Mouse (Mus musculus) limb, embryonic 14.5 days (tissue): ENCODE measurements around the gene Clec11a. TPM values are rescaled to one million over a fixed set of nuclear protein-coding genes. Genes with fewer than 3 reads are reported as not detected.

Source experiments
- ATAC-seq: fragments of 200-750 bp; cut with Nextera tagmentation; 2 replicates; pipeline ENCODE4 v1.8.0; 2017; ENCODE audit warnings: low read depth, moderate number of reproducible peaks, moderate TSS enrichment; ENCODE audit not compliant: low FRiP score
- DNase-seq: peaks from one replicate; pipeline ENCODE4 v3.0.0-alpha.2; 2015; ENCODE audit warnings: low spot score
- H3K27ac ChIP-seq: fragments of 300-500 bp; sonication (generic); replicated peaks from 2 replicates; pipeline ENCODE4 v1.5.1; 2014; ENCODE audit warnings: low read depth, mild to moderate bottlenecking, low read length, moderate library complexity, mixed read lengths
- H3K27me3 ChIP-seq: fragments of 300-500 bp; sonication (generic); 2 replicates; pipeline ENCODE4 v1.6.1; 2014; ENCODE audit warnings: low read length, mixed read lengths; ENCODE audit not compliant: control insufficient read depth, insufficient read depth
- H3K36me3 ChIP-seq: fragments of 300-500 bp; sonication (generic); 2 replicates; pipeline ENCODE4 v1.6.1; 2014; ENCODE audit warnings: mild to moderate bottlenecking, low read length, moderate library complexity, mixed read lengths; ENCODE audit not compliant: control insufficient read depth, insufficient read depth
- H3K4me1 ChIP-seq: fragments of 300-500 bp; sonication (generic); 2 replicates; pipeline ENCODE4 v1.6.1; 2014; ENCODE audit warnings: antibody characterized with exemption, low read length, mixed read lengths; ENCODE audit not compliant: control insufficient read depth, insufficient read depth
- H3K4me2 ChIP-seq: fragments of 300-500 bp; sonication (generic); replicated peaks from 2 replicates; pipeline ENCODE4 v1.6.1; 2014; ENCODE audit warnings: low read depth, mild to moderate bottlenecking, low read length, moderate library complexity; ENCODE audit not compliant: severe bottlenecking
- H3K4me3 ChIP-seq: fragments of 300-500 bp; sonication (generic); replicated peaks from 2 replicates; pipeline ENCODE4 v1.5.1; 2014; ENCODE audit warnings: low read length
- H3K9ac ChIP-seq: fragments of 300-500 bp; sonication (generic); 2 replicates; pipeline ENCODE4 v1.6.1; 2014; ENCODE audit warnings: mild to moderate bottlenecking, low read depth, low read length, moderate library complexity; ENCODE audit not compliant: severe bottlenecking
- H3K9me3 ChIP-seq: fragments of 300-500 bp; sonication (generic); 2 replicates; pipeline ENCODE4 v1.6.1; 2016; ENCODE audit warnings: low read length; ENCODE audit not compliant: control insufficient read depth
- POLR2A ChIP-seq: fragments of 200-500 bp; IDR thresholded peaks from 2 replicates; pipeline ENCODE4 v1.8.0; 2012; ENCODE audit warnings: inconsistent platforms, mild to moderate bottlenecking, moderate library complexity, borderline replicate concordance; ENCODE audit not compliant: insufficient read depth, insufficient read length; ENCODE audit errors: extremely low read depth
- WGBS: fragments of 180-500 bp; shearing (Covaris S2); extraction: QIAGEN DNeasy Blood & Tissue Kit; methylation state at CpG from one replicate; pipeline ENCODE4 v1.1.7; 2014; 5-methylcytosine and 5-hydroxymethylcytosine counted together
- polyA plus RNA-seq, 2 experiments: library from polyadenylated mRNA; depleted of rRNA in 1 of 2; stranded (reverse) in 1 of 2; unstranded in 1 of 2; fragments of >200 nt; fragmentation: Nextera tagmentation in 1 of 2; extraction: Ambion mirVana in 1 of 2; gene quantifications; 2 replicates each; pipeline versions ENCODE4 v1.2.1 to v1.2.3; 2012 to 2014

Gene Clec11a
- polyA plus RNA-seq, 2 experiments, result 15.5 to 21.2 TPM

GRCm38 (mm10) chr7:44351881-44352749 lies 45.4 kb upstream of the Clec11a start:
- peaks cover 10% of the 10 kb centered on the region; the same call in 1 of the 2 replicates for H3K4me1 ChIP-seq
- H3K9ac ChIP-seq, result 0 out of 2 replicates have a peak overlapping the region, but pooled peaks have one; percentile 12
- H3K9me3 ChIP-seq, result no peaks in the 10 kb centered on the region
- 6% methylated on average over 42 of the region's 71 CpGs for WGBS
- DNase-seq (no peak), ATAC-seq (no peak)
- peaks cover 75% of the 10 kb centered on the region for H3K27me3 ChIP-seq
- no peak for TF ChIP-seq POLR2A
- H3K36me3 ChIP-seq, result no peaks in the 10 kb centered on the region
- H3K27ac ChIP-seq, result no peak overlapping the region
- peak overlapping the region; percentile 15; the same call in 1 of the 2 replicates for H3K4me2 ChIP-seq
- no peak overlapping the region for H3K4me3 ChIP-seq

- H3K9me3 ChIP-seq, result no peaks in the 10 kb centered on the region
- peak; percentile 60; the same call in 1 of the 2 replicates for ATAC-seq
- H3K27ac ChIP-seq, result no peak overlapping the region; the same call in 1 of the 2 replicates
- peak overlapping the region; percentile 37 for H3K4me2 ChIP-seq
- H3K4me1 ChIP-seq, result peaks cover 10% of the 10 kb centered on the region; the same call in 1 of the 2 replicates
- peak; percentile 93 for DNase-seq
- peak overlapping the region; percentile 23 for H3K4me3 ChIP-seq
- WGBS, result 4% methylated on average over 25 of the region's 25 CpGs
- H3K36me3 ChIP-seq, result no peaks in the 10 kb centered on the region
- H3K9ac ChIP-seq, result peak overlapping the region; percentile 31; the same call in 1 of the 2 replicates
- TF ChIP-seq POLR2A, result no peak
- H3K27me3 ChIP-seq, result peaks cover 66% of the 10 kb centered on the region
Observed at GRCm38 (mm10) chr7:44350957-44351711, 44.4 kb upstream of the Clec11a start.

GRCm38 (mm10) chr7:44349043-44349442 lies 42.3 kb upstream of the Clec11a start:
- H3K36me3 ChIP-seq, result no peaks in the 10 kb centered on the region
- H3K9me3 ChIP-seq, result no peaks in the 10 kb centered on the region
- H3K27ac ChIP-seq, result no peak overlapping the region
- peaks cover 46% of the 10 kb centered on the region for H3K27me3 ChIP-seq
- 15% methylated on average over 3 of the region's 3 CpGs for WGBS
- H3K4me1 ChIP-seq, result peaks cover 10% of the 10 kb centered on the region; the same call in 1 of the 2 replicates
- no peak overlapping the region for H3K4me3 ChIP-seq
- no peak overlapping the region for H3K9ac ChIP-seq
- ATAC-seq (no peak), DNase-seq (no peak)
- TF ChIP-seq POLR2A, result no peak
- no peak overlapping the region for H3K4me2 ChIP-seq

GRCm38 (mm10) chr7:44344622-44345021 lies 37.9 kb upstream of the Clec11a start:
- WGBS, result 70% methylated on average over 12 of the region's 12 CpGs
- H3K27ac ChIP-seq, result no peak overlapping the region
- no peak overlapping the region for H3K9ac ChIP-seq
- DNase-seq, result no peak
- no peaks in the 10 kb centered on the region for H3K9me3 ChIP-seq
- TF ChIP-seq POLR2A, result no peak
- H3K36me3 ChIP-seq, result no peaks in the 10 kb centered on the region
- ATAC-seq, result no peak
- peaks cover 11% of the 10 kb centered on the region for H3K27me3 ChIP-seq
- no peaks in the 10 kb centered on the region for H3K4me1 ChIP-seq
- no peak overlapping the region for H3K4me3 ChIP-seq
- H3K4me2 ChIP-seq, result no peak overlapping the region

GRCm38 (mm10) chr7:44343459-44344015 lies 36.8 kb upstream of the Clec11a start:
- H3K4me1 ChIP-seq, result no peaks in the 10 kb centered on the region
- peaks cover 18% of the 10 kb centered on the region for H3K27me3 ChIP-seq
- H3K4me2 ChIP-seq, result no peak overlapping the region
- no peak overlapping the region for H3K27ac ChIP-seq
- no peaks in the 10 kb centered on the region for H3K9me3 ChIP-seq
- no peak overlapping the region for H3K4me3 ChIP-seq
- 17% methylated on average over 9 of the region's 11 CpGs for WGBS
- no peaks in the 10 kb centered on the region for H3K36me3 ChIP-seq
- no peak for TF ChIP-seq POLR2A
- no peak overlapping the region for H3K9ac ChIP-seq
- DNase-seq, result no peak
- no peak for ATAC-seq
